Mouse (Mus musculus) forebrain, embryonic 11.5 days (tissue): ENCODE results near the gene P2ry13. TPM values are rescaled to one million over a fixed set of nuclear protein-coding genes. Genes with fewer than 3 reads are reported as not detected.

Source experiments
- ATAC-seq: fragments of 200-750 bp; cut with Nextera tagmentation; replicated peaks from 2 replicates; pipeline ENCODE4 v1.8.0; 2017; ENCODE audit warnings: moderate TSS enrichment; ENCODE audit not compliant: low FRiP score
- DNase-seq: peaks from one replicate; pipeline ENCODE4 v3.0.0-alpha.2; 2017; ENCODE audit warnings: low spot score
- H3K27ac ChIP-seq: fragments of 300-500 bp; sonication (generic); 2 replicates; pipeline ENCODE4 v1.5.1; 2014; ENCODE audit warnings: low read depth, low read length
- H3K27me3 ChIP-seq: fragments of 300-500 bp; sonication (generic); 2 replicates; pipeline ENCODE4 v1.6.1; 2014; ENCODE audit warnings: mild to moderate bottlenecking, low read length, mixed read lengths; ENCODE audit not compliant: control insufficient read depth, insufficient read depth
- H3K36me3 ChIP-seq: fragments of 300-500 bp; sonication (generic); 2 replicates; pipeline ENCODE4 v1.6.1; 2014; ENCODE audit warnings: mild to moderate bottlenecking, low read length, moderate library complexity, mixed read lengths; ENCODE audit not compliant: control insufficient read depth, insufficient read depth
- H3K4me1 ChIP-seq: fragments of 300-500 bp; sonication (generic); replicated peaks from 2 replicates; pipeline ENCODE4 v1.6.1; 2014; ENCODE audit warnings: low read length, mixed read lengths; ENCODE audit not compliant: control insufficient read depth, insufficient read depth
- H3K4me2 ChIP-seq: fragments of 300-500 bp; sonication (generic); 2 replicates; pipeline ENCODE4 v1.6.1; 2014; ENCODE audit warnings: low read depth, mild to moderate bottlenecking, low read length, moderate library complexity, mixed read lengths; ENCODE audit not compliant: severe bottlenecking
- H3K4me3 ChIP-seq: fragments of 300-500 bp; sonication (generic); 2 replicates; pipeline ENCODE4 v1.5.1; 2014; ENCODE audit warnings: low read depth, low read length
- H3K9ac ChIP-seq: fragments of 300-500 bp; sonication (generic); 2 replicates; pipeline ENCODE4 v1.6.1; 2014; ENCODE audit warnings: low read length
- H3K9me3 ChIP-seq: fragments of 300-500 bp; sonication (generic); 2 replicates; pipeline ENCODE4 v1.6.1; 2016; ENCODE audit warnings: low read length, mixed read lengths; ENCODE audit not compliant: control insufficient read depth
- WGBS: fragments of 180-500 bp; shearing (Covaris S2); extraction: QIAGEN DNeasy Blood & Tissue Kit; methylation state at CpG from one replicate; pipeline ENCODE4 v1.1.7; 2014; 5-methylcytosine and 5-hydroxymethylcytosine counted together
- polyA plus RNA-seq: library from polyadenylated mRNA; unstranded; fragments of >200 nt; fragmentation: Nextera tagmentation; extraction: Ambion mirVana; gene quantifications from 2 replicates; pipeline ENCODE4 v1.2.1, GENCODE M21; 2014

P2ry13 gene
- 0.68 and 0.77 TPM in 2 replicates for polyA plus RNA-seq

DNA sequence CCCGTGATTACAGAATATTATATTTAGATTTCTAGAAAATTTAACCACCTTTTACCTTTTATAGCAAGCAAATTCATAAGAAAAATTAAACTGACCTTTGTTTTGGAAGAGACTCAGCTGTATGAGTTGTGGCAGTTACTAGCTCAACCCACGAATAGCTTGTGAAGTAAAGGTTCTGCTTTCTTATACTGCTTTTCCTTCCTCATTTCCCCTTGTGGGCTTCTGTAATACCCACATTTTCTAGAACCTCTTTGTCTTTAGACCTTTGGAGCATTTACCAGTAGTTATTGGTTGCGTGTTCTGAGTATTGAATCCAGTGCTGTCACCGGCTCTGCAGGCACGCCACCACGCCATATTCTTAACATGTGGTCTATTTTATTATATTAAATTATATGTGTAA lies at the start of gene P2ry13:
TSS of gene P2ry13 (minus strand) at position 156 of the 400 bp plus-strand sequence.
- H3K4me3 ChIP-seq: no peak within 1 kb of the TSS
- no peak within 1 kb of the TSS for H3K9ac ChIP-seq
- H3K4me2 ChIP-seq: no peak within 1 kb of the TSS
- no peaks in the 10 kb centered on the region for H3K27me3 ChIP-seq
- no peaks in the 10 kb centered on the region for H3K4me1 ChIP-seq
- H3K27ac ChIP-seq: no peak within 1 kb of the TSS
- H3K36me3 ChIP-seq: no peaks in the 10 kb centered on the region
- H3K9me3 ChIP-seq: no peaks in the 10 kb centered on the region
- DNase-seq (no peak), ATAC-seq (no peak)
- 91% methylated on average over 6 of the region's 6 CpGs for WGBS

DNA sequence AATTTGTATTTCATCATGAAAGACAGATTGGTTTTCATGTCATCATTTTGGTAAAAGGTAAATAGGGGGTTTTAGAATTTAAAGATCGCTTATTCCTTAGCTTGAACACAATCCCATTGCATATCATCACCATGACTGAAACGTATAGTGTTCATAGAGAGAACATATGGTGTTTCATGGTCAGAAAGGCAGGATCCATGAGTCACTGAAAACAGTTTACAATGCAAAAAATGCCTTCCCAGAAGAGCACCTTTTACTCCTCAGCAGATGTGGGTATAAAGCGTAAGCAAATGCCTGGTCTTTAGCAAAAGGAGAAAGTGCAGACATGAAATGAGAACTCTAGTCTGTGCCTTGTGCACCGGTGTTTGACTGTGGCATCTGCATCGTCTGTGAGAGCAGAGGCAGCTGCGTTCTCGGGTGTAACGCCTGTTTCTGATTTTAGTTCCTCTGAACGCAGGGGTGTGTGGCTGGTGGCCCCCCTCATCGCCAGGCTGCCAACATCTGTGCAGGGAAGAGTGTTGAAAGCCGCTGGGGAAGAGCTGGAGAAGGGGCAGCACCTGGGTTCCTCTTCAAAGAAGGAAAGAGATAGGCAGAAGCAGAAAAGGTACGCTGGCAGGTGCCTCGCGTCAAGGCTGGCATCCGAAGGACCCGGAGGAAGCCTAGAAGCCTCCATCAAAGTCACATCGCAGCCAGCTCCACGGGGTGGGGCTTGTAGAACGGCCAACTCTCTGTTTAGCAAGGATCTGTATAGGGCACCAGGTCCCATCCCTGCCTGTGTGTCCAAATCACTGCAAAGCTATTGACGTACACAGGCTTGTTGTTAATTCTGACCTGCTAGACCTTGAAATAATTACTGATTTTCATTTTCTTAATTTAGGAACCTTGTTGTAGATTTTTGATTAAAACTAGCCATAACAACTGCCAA lies 47.3 kb upstream of the P2ry13 start:
- no peak for ATAC-seq
- WGBS: 89% methylated on average over 20 of the region's 20 CpGs

DNA sequence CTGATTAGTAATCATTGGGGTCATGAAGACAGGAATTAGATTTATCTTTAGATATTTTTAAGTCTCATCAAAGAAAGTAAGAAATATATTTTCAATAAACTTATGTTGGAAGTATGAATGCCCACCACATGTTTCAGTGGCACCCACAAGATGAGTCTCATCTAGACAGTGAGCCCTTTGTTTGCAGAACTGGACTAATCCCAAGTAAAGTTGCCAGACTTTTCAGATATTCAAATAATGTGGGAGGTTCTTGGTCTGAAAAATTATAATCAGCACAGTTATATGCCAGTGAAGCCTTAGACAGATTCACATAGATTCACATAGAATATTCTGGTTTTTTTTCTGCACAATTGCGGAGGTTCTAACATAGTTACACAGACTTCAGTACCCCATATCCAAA lies 39.8 kb upstream of the P2ry13 start:
- Histone ChIP-seq H3K4me3 (no peak overlapping the region), H3K4me1 (0 out of 2 replicates have a peak, but pooled peaks cover 2% of the 10 kb centered on the region), H3K27ac (no peak overlapping the region), H3K4me2 (no peak overlapping the region), H3K36me3 (no peaks in the 10 kb centered on the region), H3K27me3 (no peaks in the 10 kb centered on the region), H3K9me3 (no peaks in the 10 kb centered on the region), H3K9ac (no peak overlapping the region)
- ATAC-seq: no peak
- DNase-seq: no peak
- 100% methylated on average over 1 of the region's 1 CpGs for WGBS

More for the DNA sequence above, 47.3 kb upstream of the P2ry13 start:
- Histone ChIP-seq H3K27me3 (no peaks in the 10 kb centered on the region), H3K4me1 (peaks cover 4% of the 10 kb centered on the region), H3K27ac (no peak overlapping the region), H3K9me3 (no peaks in the 10 kb centered on the region), H3K4me2 (no peak overlapping the region), H3K4me3 (no peak overlapping the region), H3K9ac (no peak overlapping the region), H3K36me3 (no peaks in the 10 kb centered on the region)
- no peak for DNase-seq

DNA sequence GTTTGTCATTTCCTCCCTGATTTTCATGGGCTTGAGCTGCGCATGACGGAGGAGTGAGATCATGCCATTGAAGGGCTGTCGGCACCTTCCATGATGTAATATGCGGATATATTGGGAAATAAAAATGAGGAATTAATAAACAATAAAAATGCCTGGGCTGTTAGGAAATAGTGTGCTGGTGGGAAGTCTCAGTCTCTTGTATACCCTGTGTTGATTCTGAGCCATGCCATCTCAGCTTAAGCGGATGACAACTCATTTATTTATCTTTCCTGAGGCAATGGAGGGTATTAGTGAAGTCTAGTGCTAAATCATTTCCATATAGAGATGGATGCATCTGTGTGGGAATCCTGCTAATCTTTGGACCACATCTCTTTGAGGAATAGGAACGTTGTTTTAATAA lies 37.3 kb upstream of the P2ry13 start:
- Histone ChIP-seq H3K27me3 (no peaks in the 10 kb centered on the region), H3K4me2 (no peak overlapping the region), H3K9me3 (no peaks in the 10 kb centered on the region), H3K9ac (no peak overlapping the region), H3K36me3 (no peaks in the 10 kb centered on the region), H3K4me1 (0 out of 2 replicates have a peak, but pooled peaks cover 2% of the 10 kb centered on the region), H3K27ac (no peak overlapping the region), H3K4me3 (no peak overlapping the region)
- DNase-seq (no peak), ATAC-seq (no peak)
- WGBS: 91% methylated on average over 6 of the region's 6 CpGs

DNA sequence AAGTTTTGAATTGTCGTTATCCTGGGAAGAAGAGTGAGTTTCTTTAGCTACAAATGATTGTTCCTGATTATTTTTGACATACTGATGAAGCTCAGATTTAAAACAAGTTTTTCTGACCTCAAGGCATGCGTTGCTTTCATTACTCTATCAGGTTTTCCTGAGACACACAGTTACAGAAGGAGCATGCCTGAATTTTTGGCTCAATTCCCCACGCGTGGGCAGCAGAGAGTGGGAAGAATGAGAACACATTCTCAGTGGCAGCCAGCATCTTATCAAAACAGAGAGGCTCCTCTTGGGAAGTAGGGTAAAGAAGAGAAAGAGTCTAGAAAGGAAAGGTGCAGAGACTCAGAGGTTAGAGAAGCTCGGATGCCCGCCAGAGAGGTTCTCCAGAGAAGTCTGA lies 32.7 kb upstream of the P2ry13 start:
- Histone ChIP-seq H3K4me2 (no peak overlapping the region), H3K36me3 (no peaks in the 10 kb centered on the region), H3K9ac (no peak overlapping the region), H3K4me1 (no peaks in the 10 kb centered on the region), H3K4me3 (no peak overlapping the region), H3K27me3 (no peaks in the 10 kb centered on the region), H3K27ac (no peak overlapping the region), H3K9me3 (no peaks in the 10 kb centered on the region)
- WGBS: 84% methylated on average over 6 of the region's 6 CpGs
- ATAC-seq (no peak), DNase-seq (no peak)

DNA sequence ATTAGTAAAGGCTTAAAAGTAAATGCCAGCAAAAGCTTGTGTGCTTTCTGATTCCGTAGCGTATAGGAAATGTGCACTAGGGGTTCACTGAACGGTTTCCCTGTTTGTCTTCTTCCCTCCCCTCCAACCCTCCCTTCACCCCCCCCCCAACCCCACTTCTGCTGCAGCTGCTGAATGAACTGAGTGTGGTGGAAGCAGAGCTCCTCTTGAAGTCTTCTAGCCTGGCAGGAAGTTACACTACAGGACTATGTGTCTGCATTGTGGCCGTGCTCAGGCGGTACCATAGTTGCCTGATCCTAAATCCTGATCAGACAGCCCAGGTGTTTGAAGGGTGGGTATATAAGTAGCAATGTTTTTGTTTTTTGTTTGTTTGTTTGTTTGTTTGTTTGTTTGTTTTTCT lies 24.2 kb upstream of the P2ry13 start:
- Histone ChIP-seq H3K27me3 (no peaks in the 10 kb centered on the region), H3K4me3 (no peak overlapping the region), H3K36me3 (no peaks in the 10 kb centered on the region), H3K9me3 (no peaks in the 10 kb centered on the region), H3K27ac (no peak overlapping the region), H3K4me1 (no peaks in the 10 kb centered on the region), H3K4me2 (no peak overlapping the region), H3K9ac (no peak overlapping the region)
- DNase-seq: no peak
- no peak for ATAC-seq
- 78% methylated on average over 5 of the region's 5 CpGs for WGBS

DNA sequence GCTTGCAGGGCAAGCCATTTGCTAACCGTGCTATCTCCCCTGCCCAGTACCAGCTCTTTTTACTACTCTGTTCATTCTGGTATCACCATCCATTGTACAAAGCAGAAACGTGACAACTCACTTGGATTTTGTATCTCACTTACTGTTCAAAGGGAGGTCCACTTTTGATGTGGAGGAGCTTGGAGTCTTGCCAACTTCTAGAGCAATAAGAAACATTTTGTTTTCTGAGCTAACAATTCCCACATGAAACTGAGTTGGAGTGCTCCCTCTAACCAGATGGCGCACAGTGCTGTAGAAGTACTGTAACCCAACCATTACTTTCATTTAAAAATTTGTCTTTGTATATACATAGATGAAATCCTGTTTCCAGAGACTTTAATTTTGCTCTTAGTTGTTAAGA lies 20.2 kb upstream of the P2ry13 start:
- Histone ChIP-seq H3K4me2 (no peak overlapping the region), H3K27me3 (no peaks in the 10 kb centered on the region), H3K9me3 (no peaks in the 10 kb centered on the region), H3K4me3 (no peak overlapping the region), H3K27ac (no peak overlapping the region), H3K9ac (no peak overlapping the region), H3K36me3 (no peaks in the 10 kb centered on the region), H3K4me1 (no peaks in the 10 kb centered on the region)
- no peak for ATAC-seq
- WGBS: 84% methylated on average over 3 of the region's 3 CpGs
- DNase-seq: no peak

DNA sequence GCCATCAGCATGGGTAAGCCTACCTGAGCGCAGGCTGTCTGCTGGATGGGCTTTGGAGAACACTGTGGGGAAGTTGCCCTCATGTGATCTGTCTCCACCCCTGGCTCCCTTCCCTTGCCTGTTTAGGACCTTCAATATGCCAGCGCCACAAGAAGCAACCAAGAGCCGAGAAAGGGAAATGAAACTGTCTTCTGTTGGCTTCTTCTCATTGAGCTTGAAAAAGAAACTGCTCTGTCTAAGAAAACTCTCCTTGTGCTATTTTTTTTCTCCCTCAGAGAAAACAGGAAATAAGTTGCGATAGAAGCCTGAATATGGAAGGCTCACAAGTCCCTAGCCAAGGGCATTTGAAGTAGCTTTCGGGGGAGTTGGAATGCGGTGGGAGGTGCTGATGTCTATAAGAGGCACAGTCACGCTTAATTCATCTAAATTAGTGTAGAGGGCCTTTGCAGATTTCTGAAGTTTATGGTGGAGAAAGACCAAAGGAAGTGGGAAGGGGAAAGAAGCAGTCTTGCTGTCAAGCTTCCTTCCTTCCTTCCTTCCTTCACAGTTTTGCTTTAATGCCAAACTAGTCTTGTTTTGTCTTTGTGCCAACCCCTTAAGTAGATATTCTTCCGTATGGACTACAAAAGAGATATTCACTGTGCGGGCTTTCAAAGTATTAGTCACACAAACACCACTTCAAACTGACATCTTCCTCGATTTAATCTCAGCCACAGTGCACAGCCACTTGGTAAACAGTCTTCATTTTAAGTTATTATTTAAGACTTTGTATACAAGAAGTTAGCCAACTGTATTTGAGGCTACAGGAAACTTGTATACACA lies 18.3 kb upstream of the P2ry13 start:
- H3K4me1 ChIP-seq: no peaks in the 10 kb centered on the region
- H3K9me3 ChIP-seq: no peaks in the 10 kb centered on the region
- no peaks in the 10 kb centered on the region for H3K36me3 ChIP-seq
- no peak for ATAC-seq
- H3K4me3 ChIP-seq: no peak overlapping the region
- H3K9ac ChIP-seq: no peak overlapping the region
- WGBS: 80% methylated on average over 10 of the region's 10 CpGs
- no peak overlapping the region for H3K27ac ChIP-seq
- H3K4me2 ChIP-seq: no peak overlapping the region
- no peaks in the 10 kb centered on the region for H3K27me3 ChIP-seq
- no peak for DNase-seq
